ENCODE assay signal across 25 mouse cellular contexts in the genomic region with DNA sequence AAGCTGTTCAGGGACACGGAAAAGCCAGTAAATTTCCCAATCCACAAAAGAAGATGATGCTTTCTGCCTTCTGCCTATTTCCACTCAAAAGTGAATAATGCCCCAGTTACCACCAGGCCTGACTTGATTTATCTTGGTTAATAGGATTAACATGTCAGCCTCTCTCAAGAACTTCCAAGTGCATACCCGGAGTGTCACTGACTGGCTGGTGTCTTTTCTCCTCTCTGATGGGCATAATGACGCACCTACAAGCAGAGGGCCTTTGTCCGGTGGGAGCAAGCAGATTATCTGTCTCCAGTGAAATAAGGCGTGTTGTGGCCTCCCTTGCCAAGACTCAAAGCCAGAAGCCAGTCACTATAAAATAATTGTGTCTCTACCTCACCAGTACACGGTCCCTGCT.
"Had no signal": no experiment of that assay in that cellular context is flagged by ENCODE, and none has a peak within 500 bp of the region (broad histone marks: within the 10 kb centered on the region; RNA-seq: fewer than 3 reads in every experiment).

No protein-coding gene starts in this region.

- H3K27ac ChIP-seq: gastrocnemius, adult 2 months; heart, adult 2 months; heart, embryonic 10.5 days; hindbrain, embryonic 12.5 days; hindbrain, embryonic 14.5 days; intestine, embryonic 15.5 days; layer of hippocampus, adult 2 months; left cerebral cortex, adult 2 months; limb, embryonic 10.5 days; limb, embryonic 12.5 days had no signal

- H3K9me3 ChIP-seq: heart, embryonic 10.5 days; heart, embryonic 12.5 days; intestine, embryonic 15.5 days; limb, embryonic 10.5 days; limb, embryonic 12.5 days had no signal

- H3K4me1 ChIP-seq: intestine, embryonic 15.5 days had no signal

- H3K4me3 ChIP-seq: gastrocnemius, adult 2 months; heart, adult 2 months; heart, embryonic 10.5 days; heart, embryonic 12.5 days; hindbrain, embryonic 12.5 days; intestine, embryonic 15.5 days; layer of hippocampus, adult 2 months; left cerebral cortex, adult 2 months; limb, embryonic 10.5 days; limb, embryonic 12.5 days had no signal

- H3K4me2 ChIP-seq: heart, embryonic 12.5 days; hindbrain, embryonic 12.5 days; hindbrain, embryonic 14.5 days; intestine, embryonic 15.5 days; limb, embryonic 12.5 days; liver, embryonic 11.5 days had no signal

- ATAC-seq: forebrain, embryonic 16.5 days; inflammation-experienced regulatory T-cells, adult 6 months; intestine, embryonic 15.5 days; intestine, postnatal 0 days had no signal

- H3K9ac ChIP-seq: heart, embryonic 12.5 days; hindbrain, embryonic 12.5 days; hindbrain, embryonic 14.5 days; intestine, embryonic 15.5 days; limb, embryonic 12.5 days had no signal

- H3K36me3 ChIP-seq: heart, embryonic 10.5 days; heart, embryonic 12.5 days; hindbrain, embryonic 12.5 days; intestine, embryonic 15.5 days; limb, embryonic 10.5 days; limb, embryonic 12.5 days had no signal

- DNase-seq: gastrocnemius, adult 2 months; gastrocnemius, postnatal 10 days; gastrocnemius, postnatal 25 days; heart, adult 2 months; heart, postnatal 10 days; heart, postnatal 4 days; kidney, adult 18-20 months; kidney, adult 8-10 months; kidney, postnatal 10 days; kidney, postnatal 25 days; kidney, postnatal 4 days; liver had no signal
